Mouse (Mus musculus) stomach, postnatal 0 days (tissue): Measurements from ENCODE around the gene 1700061G19Rik.

ENCODE experiments used
- CTCF ChIP-seq: IDR thresholded peaks from 2 replicates; pipeline ENCODE4 v1.5.1; 2016; ENCODE audit warnings: antibody characterized with exemption, low read depth, mild to moderate bottlenecking, moderate library complexity
- EP300 ChIP-seq: optimal IDR thresholded peaks from 2 replicates; pipeline ENCODE3; 2016; ENCODE audit warnings: antibody characterized with exemption

DNA sequence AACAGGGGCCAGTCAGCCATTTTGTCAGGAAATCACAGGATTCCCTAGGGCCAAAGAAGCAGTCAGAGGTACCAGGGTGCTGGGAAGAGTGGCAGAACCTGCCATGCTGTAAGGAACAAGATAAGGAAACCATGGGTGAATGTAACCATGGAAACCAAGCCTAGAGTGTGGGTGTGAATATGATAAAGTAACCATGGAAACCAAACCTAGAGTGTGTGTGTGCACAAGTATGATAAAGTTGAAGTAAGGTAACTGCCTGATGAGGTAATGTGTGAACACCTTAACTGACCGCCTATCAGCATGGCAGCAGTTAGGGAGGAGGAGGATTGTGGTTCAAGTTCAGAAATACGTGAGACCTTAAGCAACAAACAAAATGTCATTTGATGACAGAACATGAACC, 48.6 kb upstream of the 1700061G19Rik start:
- no peak for TF ChIP-seq EP300
- no peak for TF ChIP-seq CTCF
